Mouse (Mus musculus) c-Kit-positive CD71-negative TER-119-negative erythroid progenitor cells, embryonic 14.5 days (primary cell): ENCODE data around the gene Tmem17.

Source experiments
- DNase-seq: peaks from one replicate; pipeline ENCODE4 v3.0.0-alpha.2; 2013; ENCODE audit warnings: low read depth

The Tmem17 gene

GRCm38 (mm10) chr11:22512038-22513001, at the start of gene Tmem17:
Tmem17 (plus strand) TSS chr11:22512088.
- peak; percentile 47 for DNase-seq

- DNase-seq, result no peak
These were observed 31.9 kb upstream of the Tmem17 start for GRCm38 (mm10) chr11:22479836-22480619.

- no peak for DNase-seq
These were observed 30.1 kb upstream of the Tmem17 start for GRCm38 (mm10) chr11:22481639-22482361.

DNA sequence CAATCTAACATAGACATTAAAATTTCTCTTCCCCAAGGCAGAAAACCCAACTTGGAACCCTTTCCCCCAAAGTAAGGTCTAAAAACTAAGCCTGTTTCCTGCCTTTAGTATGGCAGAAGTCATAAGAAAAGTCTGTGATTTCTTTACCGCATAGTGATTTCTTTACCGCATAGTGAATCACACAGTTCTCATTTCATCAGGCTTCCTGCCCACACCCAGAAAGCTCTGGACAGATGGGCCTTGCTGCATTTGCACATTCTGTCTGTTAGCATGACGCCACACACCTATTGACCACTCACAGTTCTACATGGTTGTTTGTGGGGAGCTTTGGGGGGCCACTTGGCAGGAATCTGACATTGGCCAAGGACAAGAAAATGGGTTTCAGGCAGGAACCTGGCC, 29.5 kb upstream of the Tmem17 start:
- no peak for DNase-seq

- no peak for DNase-seq
These were observed 18.1 kb upstream of the Tmem17 start for GRCm38 (mm10) chr11:22493694-22494319.

GRCm38 (mm10) chr11:22494941-22495340, 16.9 kb upstream of the Tmem17 start:
- no peak for DNase-seq

- no peak for DNase-seq
These were observed 12.5 kb upstream of the Tmem17 start for GRCm38 (mm10) chr11:22499396-22499795.

DNA sequence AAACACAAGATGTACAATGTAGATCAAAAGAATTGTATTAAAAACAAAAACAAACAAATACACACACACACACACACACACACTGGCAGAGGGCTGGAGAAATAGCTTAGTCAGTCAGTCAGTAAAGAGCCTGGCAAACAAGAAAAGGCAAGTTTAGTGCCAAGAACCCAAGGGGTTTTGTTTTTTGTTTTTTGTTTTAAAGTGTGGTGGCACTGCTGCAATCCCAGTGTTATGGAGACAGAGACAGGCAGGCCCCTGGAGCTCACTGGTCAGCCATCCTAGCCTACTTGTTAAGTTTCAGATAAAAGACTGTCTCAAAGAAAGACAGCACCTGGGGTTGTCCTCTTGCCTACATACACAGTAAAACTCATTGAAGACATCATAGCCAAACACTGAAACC, 12.0 kb upstream of the Tmem17 start:
- DNase-seq, result no peak

DNA sequence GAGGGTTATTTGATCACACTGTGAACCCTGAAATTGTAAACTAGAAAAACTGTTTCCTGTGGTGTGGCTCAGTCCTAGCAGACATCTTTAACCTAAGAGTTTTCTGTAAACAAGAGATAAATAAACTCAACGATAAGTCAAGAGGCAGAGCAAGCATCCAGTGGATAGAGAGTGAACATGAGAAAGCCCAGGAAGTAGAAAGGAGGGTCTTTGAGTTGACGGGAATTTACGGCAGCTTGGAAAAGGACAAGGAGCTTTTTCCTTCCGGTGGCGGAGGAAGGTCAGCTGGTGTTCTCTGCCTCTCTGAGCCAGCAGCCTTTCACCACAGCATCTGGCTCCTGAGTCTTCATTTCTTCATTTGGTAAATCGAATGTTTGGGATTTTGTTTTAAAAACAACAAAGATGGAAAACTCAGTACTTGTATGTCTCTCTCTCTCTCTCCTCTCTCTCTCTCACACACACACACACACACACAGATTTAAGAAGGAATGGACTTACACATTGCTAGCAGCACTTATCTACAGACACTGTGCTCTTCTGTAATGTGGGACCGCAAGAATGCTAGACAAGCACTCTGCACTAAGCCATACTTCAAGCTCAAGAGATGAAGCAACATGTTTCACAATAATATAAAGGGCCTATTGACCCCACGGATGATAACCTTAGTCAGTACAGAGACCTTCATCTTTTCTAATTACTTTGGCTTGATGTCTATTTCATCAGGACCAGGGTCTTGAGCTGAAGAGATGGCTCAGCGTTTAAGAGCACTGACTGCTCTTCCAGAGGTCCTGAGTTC, 10.9 kb upstream of the Tmem17 start:
- DNase-seq, result no peak

DNA sequence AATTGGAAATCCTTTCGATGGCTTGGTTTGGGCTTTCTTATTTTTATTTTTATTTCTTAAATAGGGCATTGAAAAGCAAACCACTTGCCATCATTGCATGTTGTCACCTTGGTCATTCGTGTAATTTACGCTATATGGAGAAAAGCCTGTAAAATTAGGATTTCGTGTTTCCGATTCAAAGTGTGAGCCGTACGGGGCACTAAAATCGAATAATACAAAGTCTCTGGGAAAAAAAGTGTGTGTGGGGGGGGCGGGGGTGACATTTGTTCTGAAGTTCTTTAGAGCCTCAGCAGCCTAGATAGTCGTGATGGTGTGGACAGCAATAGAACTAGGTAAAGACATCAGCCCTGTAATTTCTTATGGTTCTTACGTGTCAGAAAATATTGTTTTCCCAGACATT, 1.2 kb downstream of the Tmem17 start:
- DNase-seq, result no peak

- DNase-seq, result no peak
These were observed 3.2 kb downstream of the Tmem17 start for GRCm38 (mm10) chr11:22515061-22515460.

DNA sequence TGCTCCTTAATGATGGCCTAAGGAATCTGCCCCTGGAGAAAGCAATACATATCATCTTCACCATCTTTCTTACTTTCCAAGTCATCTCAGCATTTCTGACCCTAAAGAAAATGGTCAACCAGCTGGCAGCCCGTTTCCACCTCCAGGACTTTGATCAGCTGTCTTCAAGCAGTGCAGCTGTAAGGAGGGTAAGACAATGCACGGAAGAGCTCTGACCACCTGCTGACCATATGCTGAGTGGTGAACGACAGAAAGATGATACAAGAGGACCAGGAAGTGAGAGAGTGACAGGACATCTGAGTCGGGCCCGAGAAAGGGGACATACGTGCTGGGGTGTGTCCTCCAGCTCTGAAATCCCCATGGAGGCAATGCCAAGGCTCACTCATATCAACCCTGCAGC, 6.6 kb downstream of the Tmem17 start:
- DNase-seq, result no peak

DNA sequence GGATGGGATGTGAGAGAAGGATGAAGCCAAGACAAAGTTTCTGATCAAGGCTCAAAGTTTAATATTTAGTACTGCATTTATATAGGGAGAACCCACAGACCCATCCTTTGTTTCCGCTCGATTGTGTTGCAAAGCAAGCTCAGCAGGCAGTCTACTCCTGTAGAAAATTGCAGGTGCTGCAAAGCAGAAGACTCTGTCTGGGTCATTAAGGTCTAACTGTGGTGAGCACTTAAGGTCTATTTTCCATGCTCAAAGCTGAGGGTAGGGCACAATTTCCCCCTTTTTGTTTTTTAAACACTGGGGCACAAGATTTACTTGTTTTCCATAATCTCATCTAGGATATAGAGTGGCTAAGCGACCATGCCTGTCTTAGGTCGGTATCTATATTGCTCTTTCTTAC, 8.4 kb downstream of the Tmem17 start:
- DNase-seq, result no peak

GRCm38 (mm10) chr11:22524606-22525005, 12.7 kb downstream of the Tmem17 start:
- DNase-seq, result no peak

DNA sequence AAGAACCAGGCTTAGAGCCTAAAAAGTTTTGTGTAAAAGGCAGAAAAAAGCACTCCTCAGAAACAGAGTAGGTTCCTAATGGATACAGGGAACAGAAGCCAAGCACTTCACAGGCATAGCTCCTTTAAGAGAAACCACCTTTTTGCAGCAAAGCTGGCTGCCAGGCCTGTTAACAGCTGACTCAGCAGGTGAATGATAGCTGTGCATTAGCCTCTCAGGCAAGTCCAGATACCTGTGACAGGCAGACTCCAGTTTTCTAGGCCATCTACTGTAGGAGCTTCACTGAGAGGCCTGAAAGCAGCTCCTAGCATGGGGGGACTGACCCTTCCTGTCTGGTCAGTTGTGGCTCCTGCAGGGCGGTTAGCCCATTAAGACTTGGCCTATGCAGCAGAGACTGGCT, 28.7 kb downstream of the Tmem17 start:
- DNase-seq, result no peak

DNA sequence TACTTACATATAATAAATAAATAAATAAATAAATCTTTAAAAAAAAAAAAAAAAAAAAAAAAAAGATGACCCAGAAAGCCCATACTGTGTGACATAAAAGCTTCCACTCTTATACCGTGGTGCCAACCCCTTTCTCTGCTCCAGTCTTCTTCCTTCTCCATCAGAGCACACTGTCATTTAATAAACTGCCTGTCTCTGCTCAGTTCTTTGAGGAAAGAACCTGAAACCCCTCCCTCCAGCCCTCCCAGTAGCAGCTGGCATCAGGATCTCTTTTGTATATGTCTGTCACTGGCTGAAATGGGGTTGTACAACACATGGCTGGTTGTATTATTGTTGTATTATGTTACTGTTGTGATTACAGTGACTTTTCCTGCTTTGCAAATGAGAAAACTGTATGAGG, 48.2 kb downstream of the Tmem17 start:
- no peak for DNase-seq

DNA sequence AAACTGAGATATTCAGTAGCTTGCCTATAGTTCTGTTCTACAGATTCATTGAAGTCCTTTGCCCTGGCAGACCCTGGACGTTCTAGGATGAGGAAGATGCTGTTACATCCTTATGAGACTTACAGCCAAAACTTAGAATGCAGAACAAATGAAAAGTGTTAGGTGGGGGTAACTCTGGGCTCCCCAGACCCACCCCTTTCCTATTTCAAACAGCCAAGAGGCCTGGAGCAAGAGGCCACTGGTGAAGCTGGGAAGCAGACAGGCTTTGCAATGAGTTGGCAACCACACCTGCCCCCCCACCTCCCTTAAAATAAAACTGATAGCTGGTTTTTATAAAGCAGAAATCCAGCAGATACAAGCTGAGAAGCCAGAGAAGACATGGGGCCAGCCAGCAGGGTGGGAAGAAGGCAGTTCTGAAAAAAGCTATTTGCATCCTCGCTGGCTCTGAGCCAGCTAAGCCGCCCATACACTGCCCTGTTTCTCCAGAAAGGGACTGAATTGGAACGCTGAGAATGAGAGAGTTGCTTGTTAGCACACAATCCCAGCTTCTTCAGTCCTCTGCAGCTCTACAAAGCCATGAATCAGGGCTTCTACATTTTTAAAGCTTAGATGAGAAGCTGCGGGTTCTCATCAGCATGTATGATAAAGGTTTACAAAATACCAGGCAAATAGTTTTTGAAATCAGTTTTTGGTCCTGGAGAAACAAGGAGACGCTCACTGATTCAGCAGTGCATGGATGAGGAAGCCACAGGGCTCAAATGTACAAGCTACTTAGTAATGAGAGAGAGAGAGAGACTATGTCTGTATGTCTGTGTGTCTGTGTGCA, 48.8 kb downstream of the Tmem17 start:
- DNase-seq, result no peak

- DNase-seq, result no peak
These were observed 49.4 kb downstream of the Tmem17 start for GRCm38 (mm10) chr11:22561329-22561592.

DNA sequence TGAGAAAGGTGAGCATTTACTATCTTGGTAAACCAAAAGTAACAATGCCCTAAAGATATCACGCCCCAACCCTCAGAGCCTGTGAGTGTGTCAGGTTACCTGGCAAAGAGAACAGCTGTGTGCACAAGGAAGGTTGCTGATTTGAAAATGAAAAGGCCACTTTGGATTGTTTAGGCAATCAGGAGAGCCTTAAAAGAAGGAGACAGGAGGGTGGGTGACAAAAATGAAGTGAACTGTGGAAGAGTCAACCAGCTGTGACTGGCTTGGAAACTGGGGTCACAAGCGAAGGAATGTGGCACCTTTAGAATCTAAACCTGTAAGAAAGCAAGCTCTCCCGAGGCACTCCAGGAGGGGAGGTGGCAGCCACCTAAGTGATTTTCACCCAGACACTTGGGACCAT, 51.8 kb downstream of the Tmem17 start:
- no peak for DNase-seq

- DNase-seq, result no peak
These were observed 52.8 kb downstream of the Tmem17 start for GRCm38 (mm10) chr11:22564676-22565075.
